Mouse (Mus musculus) heart, adult 2 months (tissue): ENCODE data around the gene Agmat.

Experiments used
- CTCF ChIP-seq: fragments of 200-600 bp; IDR thresholded peaks from 2 replicates; pipeline ENCODE4 v1.8.1; 2022; ENCODE audit warnings: antibody characterized with exemption, mild to moderate bottlenecking, moderate library complexity
- EP300 ChIP-seq: fragments of 200-500 bp; IDR thresholded peaks from 2 replicates; pipeline ENCODE4 v1.6.1; 2011; ENCODE audit warnings: low read depth, low read length, control low read depth; ENCODE audit not compliant: insufficient read depth
- POLR2A ChIP-seq: fragments of 200-500 bp; IDR thresholded peaks from 2 replicates; pipeline ENCODE4 v1.6.1; 2011; ENCODE audit warnings: mild to moderate bottlenecking, low read depth, low read length, control low read depth; ENCODE audit not compliant: insufficient read depth

GRCm38 (mm10) chr4:141715027-141715426 is 31.4 kb upstream of the Agmat start:
- no peak for TF ChIP-seq EP300
- no peak for TF ChIP-seq POLR2A
- no peak for TF ChIP-seq CTCF
